Mouse (Mus musculus): ENCODE measurements at regions not wholly inside any gene's neighbourhood (a gene's known extent, or its start where the extent isn't known, plus 50 kb on each side); places are given as distances from the start of the nearest gene placed in this dataset.
"Not testable (repeated sequence)": the region's sequence is repeated elsewhere in the genome, so short reads cannot be mapped to it uniquely, and the experiment has no call there.

GRCm38 (mm10) chr4:94406922-94407321 lies 149.4 kb upstream of the Gm10306 start:
- Histone ChIP-seq H3K4me1 (ENCODE audit: control insufficient read depth in 2 of 2, insufficient read depth in 2 of 2, low read length in 2 of 2) (no peaks in the 10 kb centered on the region), H3K4me3 (ENCODE audit: control insufficient read depth in 1 of 2, insufficient read depth in 1 of 2, low read depth in 1 of 2, low read length in 2 of 2) (no peak overlapping the region), H3K36me3 (ENCODE audit: control insufficient read depth, insufficient read depth, low read length) (no peaks in the 10 kb centered on the region), H3K27me3 (ENCODE audit: control insufficient read depth, insufficient read depth, low read length) (no peaks in the 10 kb centered on the region), H3K27ac (replicated peaks in 1 of 2; ENCODE audit: control insufficient read depth in 1 of 2, insufficient read depth in 1 of 2, low read depth in 2 of 2, low read length in 2 of 2) (no peak overlapping the region), H3K4me2 (ENCODE audit: low read length) (no peak overlapping the region), H3K9ac (ENCODE audit: low read length) (no peak overlapping the region), H3K9me3 (ENCODE audit: control insufficient read depth, low read length) (no peaks in the 10 kb centered on the region)
- WGBS: 69% methylated on average over 1 of the region's 1 CpGs
- ATAC-seq (ENCODE audit: insufficient number of reproducible peaks, insufficient read depth, low FRiP score, low read depth): no peak

- no peak overlapping the region for H3K27ac ChIP-seq (replicated peaks in 1 of 2; ENCODE audit: control insufficient read depth in 1 of 2, insufficient read depth in 1 of 2, low read depth in 2 of 2, low read length in 2 of 2)
- no peak overlapping the region for H3K4me3 ChIP-seq (ENCODE audit: control insufficient read depth in 1 of 2, insufficient read depth in 1 of 2, low read depth in 1 of 2, low read length in 2 of 2)
- ATAC-seq (ENCODE audit: insufficient number of reproducible peaks, insufficient read depth, low FRiP score, low read depth): no peak
- 78% methylated on average over 4 of the region's 4 CpGs for WGBS
- H3K9me3 ChIP-seq (ENCODE audit: control insufficient read depth, low read length): no peaks in the 10 kb centered on the region
- no peaks in the 10 kb centered on the region for H3K27me3 ChIP-seq (ENCODE audit: control insufficient read depth, insufficient read depth, low read length)
- H3K9ac ChIP-seq (ENCODE audit: low read length): no peak overlapping the region
- no peaks in the 10 kb centered on the region for H3K36me3 ChIP-seq (ENCODE audit: control insufficient read depth, insufficient read depth, low read length)
- H3K4me2 ChIP-seq (ENCODE audit: low read length): no peak overlapping the region
- H3K4me1 ChIP-seq (ENCODE audit: control insufficient read depth in 2 of 2, insufficient read depth in 2 of 2, low read length in 2 of 2): no peaks in the 10 kb centered on the region
These were observed 148.8 kb upstream of the Gm10306 start for GRCm38 (mm10) chr4:94407503-94407902.

GRCm38 (mm10) chr4:94412661-94413060 lies 143.7 kb upstream of the Gm10306 start:
- Histone ChIP-seq H3K9me3 (ENCODE audit: control insufficient read depth, low read length) (no peaks in the 10 kb centered on the region), H3K4me1 (ENCODE audit: control insufficient read depth in 2 of 2, insufficient read depth in 2 of 2, low read length in 2 of 2) (no peaks in the 10 kb centered on the region), H3K4me3 (ENCODE audit: control insufficient read depth in 1 of 2, insufficient read depth in 1 of 2, low read depth in 1 of 2, low read length in 2 of 2) (no peak overlapping the region), H3K27me3 (ENCODE audit: control insufficient read depth, insufficient read depth, low read length) (no peaks in the 10 kb centered on the region), H3K9ac (ENCODE audit: low read length) (no peak overlapping the region), H3K27ac (replicated peaks in 1 of 2; ENCODE audit: control insufficient read depth in 1 of 2, insufficient read depth in 1 of 2, low read depth in 2 of 2, low read length in 2 of 2) (no peak overlapping the region), H3K36me3 (ENCODE audit: control insufficient read depth, insufficient read depth, low read length) (no peaks in the 10 kb centered on the region), H3K4me2 (ENCODE audit: low read length) (no peak overlapping the region)
- no peak for ATAC-seq (ENCODE audit: insufficient number of reproducible peaks, insufficient read depth, low FRiP score, low read depth)
- 74% methylated on average over 2 of the region's 2 CpGs for WGBS

- H3K4me3 ChIP-seq (ENCODE audit: control insufficient read depth in 1 of 2, insufficient read depth in 1 of 2, low read depth in 1 of 2, low read length in 2 of 2); H3K27me3 ChIP-seq (ENCODE audit: control insufficient read depth, insufficient read depth, low read length); H3K36me3 ChIP-seq (ENCODE audit: control insufficient read depth, insufficient read depth, low read length); H3K9me3 ChIP-seq (ENCODE audit: control insufficient read depth, low read length); H3K4me1 ChIP-seq (ENCODE audit: control insufficient read depth in 2 of 2, insufficient read depth in 2 of 2, low read length in 2 of 2); H3K27ac ChIP-seq (replicated peaks in 1 of 2; ENCODE audit: control insufficient read depth in 1 of 2, insufficient read depth in 1 of 2, low read depth in 2 of 2, low read length in 2 of 2); H3K4me2 ChIP-seq (ENCODE audit: low read length); ATAC-seq (ENCODE audit: insufficient number of reproducible peaks, insufficient read depth, low FRiP score, low read depth); H3K9ac ChIP-seq (ENCODE audit: low read length): not testable (repeated sequence)
- 54% methylated on average over 7 of the region's 10 CpGs for WGBS
These were observed 130.8 kb upstream of the Gm10306 start for GRCm38 (mm10) chr4:94425525-94425924.

GRCm38 (mm10) chr4:94427581-94427980 lies 128.8 kb upstream of the Gm10306 start:
- no peak overlapping the region for H3K9ac ChIP-seq (ENCODE audit: low read length)
- no peak overlapping the region for H3K4me2 ChIP-seq (ENCODE audit: low read length)
- H3K36me3 ChIP-seq (ENCODE audit: control insufficient read depth, insufficient read depth, low read length): no peaks in the 10 kb centered on the region
- no peaks in the 10 kb centered on the region for H3K27me3 ChIP-seq (ENCODE audit: control insufficient read depth, insufficient read depth, low read length)
- H3K9me3 ChIP-seq (ENCODE audit: control insufficient read depth, low read length): peaks cover 8% of the 10 kb centered on the region; the same call in 1 of the 2 replicates
- WGBS: 87% methylated on average over 5 of the region's 5 CpGs
- ATAC-seq (ENCODE audit: insufficient number of reproducible peaks, insufficient read depth, low FRiP score, low read depth): no peak
- H3K27ac ChIP-seq (replicated peaks in 1 of 2; ENCODE audit: control insufficient read depth in 1 of 2, insufficient read depth in 1 of 2, low read depth in 2 of 2, low read length in 2 of 2): no peak overlapping the region
- no peak overlapping the region for H3K4me3 ChIP-seq (ENCODE audit: control insufficient read depth in 1 of 2, insufficient read depth in 1 of 2, low read depth in 1 of 2, low read length in 2 of 2)
- no peaks in the 10 kb centered on the region for H3K4me1 ChIP-seq (ENCODE audit: control insufficient read depth in 2 of 2, insufficient read depth in 2 of 2, low read length in 2 of 2)

GRCm38 (mm10) chr4:94432005-94432404 lies 124.3 kb upstream of the Gm10306 start:
- Histone ChIP-seq H3K4me3 (ENCODE audit: control insufficient read depth in 1 of 2, insufficient read depth in 1 of 2, low read depth in 1 of 2, low read length in 2 of 2) (no peak overlapping the region), H3K27me3 (ENCODE audit: control insufficient read depth, insufficient read depth, low read length) (no peaks in the 10 kb centered on the region), H3K27ac (replicated peaks in 1 of 2; ENCODE audit: control insufficient read depth in 1 of 2, insufficient read depth in 1 of 2, low read depth in 2 of 2, low read length in 2 of 2) (no peak overlapping the region), H3K4me1 (ENCODE audit: control insufficient read depth in 2 of 2, insufficient read depth in 2 of 2, low read length in 2 of 2) (no peaks in the 10 kb centered on the region), H3K9me3 (ENCODE audit: control insufficient read depth, low read length) (peaks cover 8% of the 10 kb centered on the region; the same call in 1 of the 2 replicates), H3K4me2 (ENCODE audit: low read length) (no peak overlapping the region), H3K36me3 (ENCODE audit: control insufficient read depth, insufficient read depth, low read length) (no peaks in the 10 kb centered on the region), H3K9ac (ENCODE audit: low read length) (no peak overlapping the region)
- 70% methylated on average over 3 of the region's 3 CpGs for WGBS
- no peak for ATAC-seq (ENCODE audit: insufficient number of reproducible peaks, insufficient read depth, low FRiP score, low read depth)

GRCm38 (mm10) chr4:94437717-94438435 lies 118.5 kb upstream of the Gm10306 start:
- WGBS: 47% methylated on average over 10 of the region's 10 CpGs
- no peak overlapping the region for H3K27ac ChIP-seq (replicated peaks in 1 of 2; ENCODE audit: control insufficient read depth in 1 of 2, insufficient read depth in 1 of 2, low read depth in 2 of 2, low read length in 2 of 2)
- H3K4me2 ChIP-seq (ENCODE audit: low read length): no peak overlapping the region
- H3K27me3 ChIP-seq (ENCODE audit: control insufficient read depth, insufficient read depth, low read length): no peaks in the 10 kb centered on the region
- H3K4me1 ChIP-seq (ENCODE audit: control insufficient read depth in 2 of 2, insufficient read depth in 2 of 2, low read length in 2 of 2): no peaks in the 10 kb centered on the region
- no peaks in the 10 kb centered on the region for H3K36me3 ChIP-seq (ENCODE audit: control insufficient read depth, insufficient read depth, low read length)
- H3K9me3 ChIP-seq (ENCODE audit: control insufficient read depth, low read length): no peaks in the 10 kb centered on the region
- H3K9ac ChIP-seq (ENCODE audit: low read length): no peak overlapping the region
- no peak for ATAC-seq (ENCODE audit: insufficient number of reproducible peaks, insufficient read depth, low FRiP score, low read depth)
- H3K4me3 ChIP-seq (ENCODE audit: control insufficient read depth in 1 of 2, insufficient read depth in 1 of 2, low read depth in 1 of 2, low read length in 2 of 2): no peak overlapping the region
